Mouse (Mus musculus): ENCODE data around the gene Ankrd13b. TPM values are rescaled to one million over a fixed set of nuclear protein-coding genes. Genes with fewer than 3 reads are reported as not detected.
A peak's percentile ranks its signal among the peaks of the same experiment; 100 is the strongest.

Ankrd13b gene
- total and polyA plus RNA-seq, 3 experiments = 22.6 to 54.0 TPM; not detected in 1

DNA sequence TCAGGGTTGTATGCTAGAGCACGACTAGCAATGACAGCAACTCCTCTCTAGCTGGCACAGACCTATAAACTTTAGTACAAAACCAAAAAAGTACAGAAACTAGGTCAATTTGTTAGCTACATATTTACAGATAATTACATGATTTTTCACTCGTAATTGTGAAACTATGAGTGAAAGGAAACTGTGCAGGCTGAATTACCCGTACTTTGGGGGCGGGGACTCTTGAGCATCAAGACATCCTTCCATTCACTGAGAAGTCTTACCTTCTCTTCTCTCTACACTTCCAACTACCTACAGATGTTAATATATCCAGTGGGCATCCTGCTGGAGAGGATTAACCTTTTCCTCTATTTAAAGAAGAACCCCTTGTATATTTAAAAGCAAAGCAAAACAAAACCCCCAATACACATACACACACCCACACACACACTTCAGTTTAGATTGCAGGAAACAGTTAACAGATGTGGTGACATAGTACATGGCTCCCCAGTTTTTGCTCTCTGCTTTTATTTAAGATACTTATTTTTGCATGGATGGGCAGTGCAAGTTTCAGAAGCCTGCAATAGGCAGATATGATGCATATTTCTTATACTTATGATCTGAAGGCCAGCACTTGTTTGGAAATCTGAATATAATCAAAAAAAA, 42.8 kb upstream of the Ankrd13b start:
- Histone ChIP-seq H3K36me3 (ENCODE audit: control insufficient read depth in 1 of 2, insufficient read depth in 2 of 2, low read length in 2 of 2) (peaks cover 4 to 25% of the 10 kb centered on the region in 2 experiments), H3K27me3 (ENCODE audit: control insufficient read depth in 1 of 2, insufficient read depth in 2 of 2, low read length in 2 of 2) (no peaks in the 10 kb centered on the region), H3K4me1 (ENCODE audit: control insufficient read depth in 1 of 2, insufficient read depth in 2 of 2, low read length in 2 of 2) (peaks cover 9 to 20% of the 10 kb centered on the region in 2 experiments), H3K9ac (ENCODE audit: control insufficient read depth, low read depth, low read length, poor library complexity, severe bottlenecking) (no peak overlapping the region), H3K79me2 (ENCODE audit: control insufficient read depth, insufficient read depth, low read length, poor library complexity) (no peaks in the 10 kb centered on the region), H3K27ac (ENCODE audit: control insufficient read depth, low read depth, low read length) (no peak overlapping the region), H3K4me3 (ENCODE audit: control insufficient read depth in 1 of 2, insufficient read depth in 1 of 2, low read depth in 2 of 2, low read length in 2 of 2) (no peak overlapping the region), H3K9me3 (replicated peaks; ENCODE audit: insufficient read depth, low read length) (no peaks in the 10 kb centered on the region)
- no peak for DNase-seq (ENCODE audit: low read depth, low spot score)
- no peak for TF ChIP-seq MAZ (IDR thresholded peaks at IDR 0.05; ENCODE audit: low read depth, low read length)
- no peak for TF ChIP-seq TCF12 (IDR thresholded peaks at IDR 0.05; ENCODE audit: low read depth, low read length)
- TF ChIP-seq MAX (IDR thresholded peaks at IDR 0.05; ENCODE audit: low read length) = no peak
- TF ChIP-seq CHD2 (IDR thresholded peaks at IDR 0.05; ENCODE audit: low read length) = no peak
- TF ChIP-seq KAT2A (conservative IDR thresholded peaks at IDR 0.05; ENCODE audit: low read depth, low read length) = no peak
- no peak for TF ChIP-seq SMC3 (IDR thresholded peaks at IDR 0.05; ENCODE audit: low read depth, low read length)
- no peak for TF ChIP-seq CHD1 (IDR thresholded peaks at IDR 0.05; ENCODE audit: low read depth, low read length)
- TF ChIP-seq EP300 (IDR thresholded peaks at IDR 0.05; ENCODE audit: low read depth in 1 of 2, low read length in 2 of 2) = no peak
- TF ChIP-seq ZMIZ1 (IDR thresholded peaks at IDR 0.05; ENCODE audit: low read depth, low read length) = no peak
- TF ChIP-seq ELF1 (IDR thresholded peaks at IDR 0.05; ENCODE audit: low read depth, low read length) = no peak
- no peak for TF ChIP-seq CTCF (IDR thresholded peaks at IDR 0.05 in 2 of 3, conservative IDR thresholded peaks at IDR 0.05 in 1 of 3; ENCODE audit: control insufficient read depth in 1 of 3, insufficient read depth in 1 of 3, low read depth in 2 of 3, low read length in 3 of 3, poor library complexity in 1 of 3, severe bottlenecking in 1 of 3)
- no peak for TF ChIP-seq NELFE (IDR thresholded peaks at IDR 0.05; ENCODE audit: low read depth, low read length)
- no peak for TF ChIP-seq BHLHE40 (IDR thresholded peaks at IDR 0.05; ENCODE audit: borderline replicate concordance, low read depth, low read length)
- no peak for TF ChIP-seq POLR2AphosphoS5 (IDR thresholded peaks at IDR 0.05; ENCODE audit: borderline replicate concordance, low read depth, low read length)
- TF ChIP-seq MYB (IDR thresholded peaks at IDR 0.05; ENCODE audit: low read depth, low read length) = no peak
- TF ChIP-seq GATA1 (IDR thresholded peaks at IDR 0.05; ENCODE audit: low read depth, low read length) = no peak
- TF ChIP-seq TBP (IDR thresholded peaks at IDR 0.05; ENCODE audit: low read depth, low read length) = no peak
- TF ChIP-seq ZNF384 (IDR thresholded peaks at IDR 0.05; ENCODE audit: low read depth, low read length) = no peak
- no peak for TF ChIP-seq UBTF (IDR thresholded peaks at IDR 0.05; ENCODE audit: borderline replicate concordance, insufficient read depth, low read depth, low read length)
- no peak for TF ChIP-seq ETS1 (IDR thresholded peaks at IDR 0.05; ENCODE audit: low read depth, low read length)

DNA sequence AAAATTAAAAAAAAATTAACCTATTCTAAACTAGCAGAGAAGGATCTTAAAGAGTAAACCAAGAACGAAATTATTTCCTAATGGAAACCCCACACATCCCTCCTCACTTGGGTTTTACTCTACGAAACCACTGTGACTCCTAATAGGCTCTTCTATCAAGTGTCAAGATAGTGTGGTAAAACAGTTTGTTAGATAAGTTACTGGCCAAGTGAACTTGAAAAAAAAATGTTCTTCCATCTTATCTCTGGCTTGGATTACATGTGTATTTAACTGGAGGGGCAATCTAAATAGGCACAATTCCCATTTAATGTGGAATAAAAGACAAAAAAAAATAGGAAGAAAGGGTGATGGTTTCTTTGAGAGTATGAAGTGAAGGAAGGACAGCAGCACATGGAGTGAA, 41.4 kb upstream of the Ankrd13b start:
- H3K79me2 ChIP-seq (ENCODE audit: control insufficient read depth, insufficient read depth, low read length, poor library complexity) = no peaks in the 10 kb centered on the region
- H3K9me3 ChIP-seq (replicated peaks; ENCODE audit: insufficient read depth, low read length) = no peaks in the 10 kb centered on the region
- DNase-seq (ENCODE audit: low read depth, low spot score) = peak; percentile 46
- no peak overlapping the region for H3K4me3 ChIP-seq (ENCODE audit: control insufficient read depth in 1 of 2, insufficient read depth in 1 of 2, low read depth in 2 of 2, low read length in 2 of 2)
- H3K4me1 ChIP-seq (ENCODE audit: control insufficient read depth in 1 of 2, insufficient read depth in 2 of 2, low read length in 2 of 2) = peaks cover 9 to 20% of the 10 kb centered on the region in 2 experiments
- no peak overlapping the region for H3K9ac ChIP-seq (ENCODE audit: control insufficient read depth, low read depth, low read length, poor library complexity, severe bottlenecking)
- H3K27ac ChIP-seq (ENCODE audit: control insufficient read depth, low read depth, low read length) = no peak overlapping the region; the same call in 1 of the 2 replicates
- H3K36me3 ChIP-seq (ENCODE audit: control insufficient read depth in 1 of 2, insufficient read depth in 2 of 2, low read length in 2 of 2) = peaks cover 4 to 25% of the 10 kb centered on the region in 2 experiments
- H3K27me3 ChIP-seq (ENCODE audit: control insufficient read depth in 1 of 2, insufficient read depth in 2 of 2, low read length in 2 of 2) = no peaks in the 10 kb centered on the region
- TF ChIP-seq CHD2 (IDR thresholded peaks at IDR 0.05; ENCODE audit: low read length) (no peak), ZMIZ1 (IDR thresholded peaks at IDR 0.05; ENCODE audit: low read depth, low read length) (no peak), MAZ (IDR thresholded peaks at IDR 0.05; ENCODE audit: low read depth, low read length) (no peak), ZNF384 (IDR thresholded peaks at IDR 0.05; ENCODE audit: low read depth, low read length) (peak; percentile 96), MXI1 (IDR thresholded peaks at IDR 0.05; ENCODE audit: low read depth, low read length) (no peak), UBTF (IDR thresholded peaks at IDR 0.05; ENCODE audit: borderline replicate concordance, insufficient read depth, low read depth, low read length) (no peak), POLR2AphosphoS5 (IDR thresholded peaks at IDR 0.05; ENCODE audit: borderline replicate concordance, low read depth, low read length) (no peak), TCF12 (IDR thresholded peaks at IDR 0.05; ENCODE audit: low read depth, low read length) (peak; percentile 16; the same call in 1 of the 2 replicates), JUND (IDR thresholded peaks at IDR 0.05; ENCODE audit: low read depth, low read length) (no peak), USF2 (IDR thresholded peaks at IDR 0.05; ENCODE audit: borderline replicate concordance in 1 of 2, insufficient read depth in 1 of 2, low read depth in 1 of 2, low read length in 2 of 2) (no peak), ETS1 (IDR thresholded peaks at IDR 0.05; ENCODE audit: low read depth, low read length) (peak; percentile 42; the same call in 1 of the 2 replicates), MEF2A (IDR thresholded peaks at IDR 0.05; ENCODE audit: extremely low read depth, insufficient replicate concordance, low read depth, low read length, poor library complexity, severe bottlenecking) (no peak), TAL1 (IDR thresholded peaks at IDR 0.05; ENCODE audit: low read length) (no peak), MYB (IDR thresholded peaks at IDR 0.05; ENCODE audit: low read depth, low read length) (peak; percentile 36; the same call in 1 of the 2 replicates), MAX (IDR thresholded peaks at IDR 0.05; ENCODE audit: low read length) (no peak), ZKSCAN1 (IDR thresholded peaks at IDR 0.05; ENCODE audit: low read depth, low read length) (no peak), GATA1 (IDR thresholded peaks at IDR 0.05; ENCODE audit: low read depth, low read length) (peak; percentile 79), HCFC1 (IDR thresholded peaks at IDR 0.05; ENCODE audit: low read depth, low read length) (no peak), MYC (IDR thresholded peaks at IDR 0.05; ENCODE audit: low read depth, low read length) (0 out of 2 replicates have a peak, but pooled peaks have one; percentile 7)
